Mouse (Mus musculus) brain, embryonic 14.5 days (tissue): ENCODE results near the gene Mageb18.

Experiments used
- CTCF ChIP-seq: fragments of 200-500 bp; IDR thresholded peaks from 2 replicates; pipeline ENCODE4 v1.5.1; 2012; ENCODE audit warnings: inconsistent platforms, mild to moderate bottlenecking, moderate library complexity, borderline replicate concordance; ENCODE audit not compliant: insufficient read depth, insufficient read length; ENCODE audit errors: extremely low read depth
- POLR2A ChIP-seq: fragments of 200-500 bp; IDR thresholded peaks from 2 replicates; pipeline ENCODE4 v1.6.1; 2012; ENCODE audit warnings: mild to moderate bottlenecking, inconsistent platforms, borderline replicate concordance; ENCODE audit not compliant: poor library complexity, insufficient read depth, insufficient read length, severe bottlenecking; ENCODE audit errors: extremely low read depth

DNA sequence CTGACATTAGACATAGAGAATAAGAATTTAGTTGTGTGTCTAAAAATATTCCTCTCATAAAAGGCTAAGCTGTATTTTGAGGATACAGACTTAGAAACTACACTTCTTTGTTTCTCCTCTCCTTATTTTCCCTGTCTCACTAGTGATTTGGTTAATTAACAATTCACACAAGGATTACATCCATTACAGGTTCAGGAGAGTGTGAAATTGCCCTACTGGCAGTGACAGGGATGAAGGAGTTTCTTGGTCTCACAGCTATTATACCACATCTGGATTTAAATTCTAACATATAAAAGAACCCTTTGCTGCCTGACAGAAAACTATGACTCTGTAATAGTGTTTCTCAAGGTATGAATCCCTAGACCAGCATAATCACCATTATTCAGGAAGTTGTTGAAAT, 318.8 kb downstream of the Mageb18 start:
- TF ChIP-seq CTCF (no peak), POLR2A (no peak)
